Mouse (Mus musculus) embryonic facial prominence, embryonic 12.5 days (tissue): Measurements from ENCODE around the gene Carmil1. TPM values are rescaled to one million over a fixed set of nuclear protein-coding genes. Genes with fewer than 3 reads are reported as not detected.

Experiments used
- ATAC-seq: fragments of 200-750 bp; cut with Nextera tagmentation; 2 replicates; pipeline ENCODE4 v1.8.0; 2017; ENCODE audit not compliant: insufficient number of reproducible peaks, insufficient read depth, low FRiP score, low TSS enrichment
- H3K27ac ChIP-seq: fragments of 300-500 bp; sonication (generic); 2 replicates; pipeline ENCODE4 v1.5.1; 2016; ENCODE audit warnings: mild to moderate bottlenecking
- H3K27me3 ChIP-seq: fragments of 300-500 bp; sonication (generic); 2 replicates; pipeline ENCODE4 v1.6.1; 2016; ENCODE audit warnings: mild to moderate bottlenecking, moderate library complexity
- H3K36me3 ChIP-seq: fragments of 300-500 bp; sonication (generic); 2 replicates; pipeline ENCODE4 v1.6.1; 2016; ENCODE audit warnings: mild to moderate bottlenecking
- H3K4me1 ChIP-seq: fragments of 300-500 bp; sonication (generic); 2 replicates; pipeline ENCODE4 v1.6.1; 2016
- H3K4me2 ChIP-seq: fragments of 300-500 bp; sonication (generic); replicated peaks from 2 replicates; pipeline ENCODE4 v1.6.1; 2016; ENCODE audit warnings: mild to moderate bottlenecking, moderate library complexity
- H3K4me3 ChIP-seq: fragments of 300-500 bp; sonication (generic); 2 replicates; pipeline ENCODE4 v1.5.1; 2016; ENCODE audit warnings: mild to moderate bottlenecking
- H3K9ac ChIP-seq: fragments of 300-500 bp; sonication (generic); 2 replicates; pipeline ENCODE4 v1.6.1; 2016; ENCODE audit warnings: mild to moderate bottlenecking, moderate library complexity
- H3K9me3 ChIP-seq: fragments of 300-500 bp; sonication (generic); 2 replicates; pipeline ENCODE4 v1.6.1; 2016; ENCODE audit warnings: mild to moderate bottlenecking, moderate library complexity
- WGBS: fragments of 180-500 bp; shearing (Covaris S2); methylation state at CpG from one replicate; pipeline ENCODE4 v1.1.7; 2016; 5-methylcytosine and 5-hydroxymethylcytosine counted together
- polyA plus RNA-seq: library from polyadenylated mRNA; unstranded; fragments of >200 nt; fragmentation: Nextera tagmentation; extraction: Ambion mirVana; gene quantifications from 2 replicates; pipeline ENCODE4 v1.2.1, GENCODE M21; 2016

Carmil1 gene
- polyA plus RNA-seq, 1 experiment from 2014 or later, result 40.1 TPM

DNA sequence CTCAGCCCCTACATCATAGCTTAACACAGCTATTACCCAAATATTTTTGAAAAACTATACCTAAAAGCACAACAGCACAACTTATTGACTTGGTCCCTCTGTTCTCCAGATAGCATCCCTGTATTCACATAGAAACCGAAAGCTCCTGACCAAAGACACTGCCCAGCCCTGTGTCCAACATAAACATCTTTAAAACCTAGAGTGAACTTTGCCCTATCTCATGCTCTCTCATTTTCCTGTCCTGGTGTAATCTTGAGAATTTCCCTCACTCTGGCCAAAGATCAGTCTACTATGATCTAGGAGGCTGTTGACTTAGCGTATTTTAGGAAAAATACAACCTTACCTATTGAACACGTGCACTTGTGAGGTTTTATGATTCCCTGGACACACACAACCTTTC is 187.5 kb downstream of the Carmil1 start:
- no peaks in the 10 kb centered on the region for H3K4me1 ChIP-seq
- H3K9ac ChIP-seq, result no peak overlapping the region
- H3K4me2 ChIP-seq, result no peak overlapping the region
- H3K36me3 ChIP-seq, result 0 out of 2 replicates have a peak, but pooled peaks cover under 1% of the 10 kb centered on the region
- no peaks in the 10 kb centered on the region for H3K9me3 ChIP-seq
- no peak for ATAC-seq
- WGBS, result 90% methylated on average over 3 of the region's 3 CpGs
- no peaks in the 10 kb centered on the region for H3K27me3 ChIP-seq
- H3K4me3 ChIP-seq, result no peak overlapping the region
- no peak overlapping the region for H3K27ac ChIP-seq

DNA sequence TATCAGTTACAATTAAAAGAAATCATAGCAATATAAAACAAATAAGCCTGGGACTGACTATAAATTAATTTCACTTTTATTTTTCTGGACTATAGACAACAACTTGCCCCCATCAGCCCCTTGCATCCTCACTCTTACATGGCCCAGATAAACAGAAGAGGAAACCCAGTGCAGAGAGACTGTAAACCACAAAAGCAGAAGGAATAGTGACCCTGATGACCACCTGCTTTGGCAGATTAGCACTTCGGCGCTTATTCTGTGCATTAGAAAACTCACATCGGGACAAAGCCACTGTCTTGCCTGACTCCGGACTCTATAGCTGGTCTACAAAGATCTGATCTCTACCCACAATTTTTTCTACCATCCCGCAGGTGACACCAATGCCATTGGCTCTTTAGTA is 188.5 kb downstream of the Carmil1 start:
- no peak overlapping the region for H3K4me2 ChIP-seq
- H3K9me3 ChIP-seq, result no peaks in the 10 kb centered on the region
- H3K4me1 ChIP-seq, result no peaks in the 10 kb centered on the region
- no peak overlapping the region for H3K9ac ChIP-seq
- no peak overlapping the region for H3K4me3 ChIP-seq
- no peaks in the 10 kb centered on the region for H3K27me3 ChIP-seq
- H3K27ac ChIP-seq, result no peak overlapping the region
- H3K36me3 ChIP-seq, result 0 out of 2 replicates have a peak, but pooled peaks cover 7% of the 10 kb centered on the region
- 93% methylated on average over 5 of the region's 5 CpGs for WGBS
- ATAC-seq, result no peak

DNA sequence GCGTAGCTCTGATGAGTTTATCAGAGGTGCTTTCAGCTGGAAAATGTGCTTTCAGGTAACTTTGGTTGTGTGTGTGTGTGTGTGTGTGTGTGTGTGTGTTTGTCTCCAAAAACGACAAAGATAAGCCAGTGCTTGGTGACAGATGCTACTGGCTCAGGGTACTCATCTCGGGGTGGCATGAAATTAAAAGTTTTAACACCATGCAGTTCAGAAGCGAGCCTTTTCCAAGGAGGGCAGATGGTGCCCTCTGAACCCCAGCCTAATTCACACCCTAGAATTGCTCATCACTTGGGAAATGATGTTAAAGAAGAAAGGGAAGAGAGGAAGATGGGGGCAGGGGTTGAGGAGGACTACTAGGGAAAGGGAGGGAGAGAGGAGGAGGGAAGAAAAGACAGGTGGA is 198.4 kb downstream of the Carmil1 start:
- no peak for ATAC-seq
- H3K36me3 ChIP-seq, result 0 out of 2 replicates have a peak, but pooled peaks cover 1% of the 10 kb centered on the region
- H3K27ac ChIP-seq, result no peak overlapping the region
- 79% methylated on average over 4 of the region's 4 CpGs for WGBS
- H3K4me3 ChIP-seq, result no peak overlapping the region
- H3K9me3 ChIP-seq, result no peaks in the 10 kb centered on the region
- H3K4me2 ChIP-seq, result no peak overlapping the region
- H3K9ac ChIP-seq, result no peak overlapping the region
- H3K4me1 ChIP-seq, result no peaks in the 10 kb centered on the region
- H3K27me3 ChIP-seq, result no peaks in the 10 kb centered on the region

DNA sequence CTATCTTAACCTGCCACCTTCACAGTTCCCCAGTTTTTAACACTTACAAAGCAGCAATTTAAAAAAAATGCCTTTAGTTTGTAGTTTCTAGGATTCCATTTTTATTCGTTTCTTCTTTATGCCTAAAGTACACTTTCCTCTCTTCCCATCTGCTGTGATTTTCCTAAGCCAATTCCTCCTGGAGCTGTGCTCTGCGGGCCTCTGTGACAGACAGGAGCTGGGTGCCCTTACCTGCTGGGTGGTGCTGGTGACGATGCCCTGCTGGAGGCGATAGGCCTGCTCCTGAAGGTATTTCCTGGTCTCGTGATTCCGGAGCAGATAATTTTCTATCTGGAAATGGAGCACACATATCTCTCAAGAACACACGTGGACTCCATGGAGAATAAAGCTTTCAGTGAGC is 198.9 kb downstream of the Carmil1 start:
- ATAC-seq, result no peak
- Histone ChIP-seq H3K9ac (no peak overlapping the region), H3K36me3 (no peaks in the 10 kb centered on the region), H3K27me3 (no peaks in the 10 kb centered on the region), H3K4me2 (no peak overlapping the region), H3K4me3 (no peak overlapping the region), H3K27ac (no peak overlapping the region), H3K4me1 (no peaks in the 10 kb centered on the region), H3K9me3 (no peaks in the 10 kb centered on the region)
- WGBS, result 81% methylated on average over 7 of the region's 7 CpGs

DNA sequence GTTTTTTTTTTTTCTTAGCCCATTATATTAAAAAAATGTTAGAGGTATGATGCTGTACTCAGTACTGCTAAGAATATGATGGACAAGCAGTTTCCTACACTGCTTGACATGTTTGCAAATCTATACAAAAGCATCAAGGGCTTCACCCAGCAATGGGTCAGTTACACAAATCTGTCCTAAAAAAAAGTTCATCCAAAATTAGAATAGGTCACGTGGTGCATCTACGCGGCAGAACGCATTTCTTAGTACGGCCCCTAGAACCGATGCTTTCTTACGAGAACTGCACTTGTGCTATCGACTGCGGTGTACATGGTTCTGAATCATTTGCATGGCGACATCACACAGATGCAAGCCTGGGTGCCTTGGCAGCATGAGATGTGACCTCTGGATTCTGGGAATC is 208.0 kb downstream of the Carmil1 start:
- Histone ChIP-seq H3K36me3 (peaks cover 14% of the 10 kb centered on the region), H3K4me1 (no peaks in the 10 kb centered on the region), H3K27me3 (no peaks in the 10 kb centered on the region), H3K9me3 (no peaks in the 10 kb centered on the region), H3K27ac (no peak overlapping the region), H3K9ac (no peak overlapping the region), H3K4me3 (no peak overlapping the region), H3K4me2 (no peak overlapping the region)
- WGBS, result 96% methylated on average over 10 of the region's 10 CpGs
- ATAC-seq, result no peak

DNA sequence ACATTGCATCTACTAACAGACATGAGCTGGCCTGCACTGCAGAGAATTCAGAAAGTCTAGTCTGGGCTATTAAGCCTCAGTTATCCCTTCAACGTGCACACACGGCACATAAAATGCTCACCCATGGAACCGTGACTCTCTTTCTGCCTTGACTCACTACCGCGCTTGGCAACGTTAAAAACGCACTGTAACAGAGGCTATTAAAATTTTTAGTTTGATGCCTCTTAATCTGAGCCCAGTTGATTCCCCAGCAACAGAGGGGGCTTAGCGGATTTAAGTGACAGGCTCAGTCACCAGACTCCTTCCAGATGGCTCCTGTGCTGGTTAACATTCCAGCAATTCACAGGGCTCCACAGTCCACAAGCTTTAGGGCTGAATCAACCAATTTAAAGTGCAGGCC is 213.0 kb downstream of the Carmil1 start:
- H3K27me3 ChIP-seq, result no peaks in the 10 kb centered on the region
- 0 out of 2 replicates have a peak, but pooled peaks have one; percentile 41 for ATAC-seq
- WGBS, result 54% methylated on average over 8 of the region's 8 CpGs

DNA sequence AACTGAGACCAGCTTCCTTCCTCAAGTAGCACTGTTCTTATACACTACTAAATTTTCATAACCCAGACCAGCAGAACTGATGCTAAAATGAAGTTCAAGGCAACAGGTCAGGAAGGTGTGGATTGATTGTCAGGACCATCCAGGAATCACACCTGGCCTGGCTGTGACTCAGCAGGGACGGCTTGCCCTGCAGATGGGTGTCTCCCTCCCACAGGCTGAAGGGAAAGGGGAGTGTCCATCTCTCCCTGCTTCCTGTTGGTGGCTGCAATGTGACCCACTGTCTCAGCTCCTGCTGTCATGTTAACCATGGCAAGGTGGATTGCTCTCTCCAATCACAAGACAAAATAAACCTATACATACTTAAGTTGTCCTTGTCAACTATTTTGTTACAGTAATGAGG is 215.1 kb downstream of the Carmil1 start:
- Histone ChIP-seq H3K9me3 (no peaks in the 10 kb centered on the region), H3K36me3 (peaks cover 15% of the 10 kb centered on the region), H3K9ac (no peak overlapping the region), H3K27ac (no peak overlapping the region), H3K4me2 (no peak overlapping the region), H3K27me3 (no peaks in the 10 kb centered on the region), H3K4me1 (no peaks in the 10 kb centered on the region), H3K4me3 (no peak overlapping the region)
- no peak for ATAC-seq
- WGBS, result 71% methylated on average over 1 of the region's 1 CpGs

More for the DNA sequence above, 213.0 kb downstream of the Carmil1 start:
- H3K4me3 ChIP-seq, result no peak overlapping the region
- no peaks in the 10 kb centered on the region for H3K9me3 ChIP-seq
- H3K27ac ChIP-seq, result no peak overlapping the region
- H3K36me3 ChIP-seq, result peaks cover 15% of the 10 kb centered on the region
- H3K9ac ChIP-seq, result no peak overlapping the region
- H3K4me2 ChIP-seq, result no peak overlapping the region
- H3K4me1 ChIP-seq, result no peaks in the 10 kb centered on the region

DNA sequence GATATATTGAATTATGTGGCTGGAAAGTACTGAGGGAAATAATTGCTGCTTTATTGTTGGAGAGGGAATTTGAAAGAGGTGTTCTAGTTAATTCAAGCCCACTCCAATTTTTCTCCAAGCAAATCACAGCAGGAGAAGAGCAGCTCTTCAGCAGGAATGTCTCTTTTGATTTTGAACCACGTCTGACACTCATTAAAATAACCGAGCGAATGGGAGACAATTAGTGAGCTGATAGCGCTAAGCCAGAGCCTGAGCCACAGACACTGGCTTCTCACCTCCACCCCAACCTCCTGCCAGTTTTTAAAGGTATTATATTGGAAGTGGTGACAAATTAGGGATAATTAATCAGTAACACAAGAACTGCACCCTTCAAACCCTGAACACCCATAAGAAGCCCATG is 217.8 kb downstream of the Carmil1 start:
- no peak overlapping the region for H3K9ac ChIP-seq
- no peaks in the 10 kb centered on the region for H3K4me1 ChIP-seq
- H3K27me3 ChIP-seq, result no peaks in the 10 kb centered on the region
- H3K9me3 ChIP-seq, result no peaks in the 10 kb centered on the region
- no peak for ATAC-seq
- H3K36me3 ChIP-seq, result peaks cover 8% of the 10 kb centered on the region
- H3K4me2 ChIP-seq, result no peak overlapping the region
- H3K4me3 ChIP-seq, result no peak overlapping the region
- WGBS, result 29% methylated on average over 4 of the region's 4 CpGs
- H3K27ac ChIP-seq, result no peak overlapping the region

DNA sequence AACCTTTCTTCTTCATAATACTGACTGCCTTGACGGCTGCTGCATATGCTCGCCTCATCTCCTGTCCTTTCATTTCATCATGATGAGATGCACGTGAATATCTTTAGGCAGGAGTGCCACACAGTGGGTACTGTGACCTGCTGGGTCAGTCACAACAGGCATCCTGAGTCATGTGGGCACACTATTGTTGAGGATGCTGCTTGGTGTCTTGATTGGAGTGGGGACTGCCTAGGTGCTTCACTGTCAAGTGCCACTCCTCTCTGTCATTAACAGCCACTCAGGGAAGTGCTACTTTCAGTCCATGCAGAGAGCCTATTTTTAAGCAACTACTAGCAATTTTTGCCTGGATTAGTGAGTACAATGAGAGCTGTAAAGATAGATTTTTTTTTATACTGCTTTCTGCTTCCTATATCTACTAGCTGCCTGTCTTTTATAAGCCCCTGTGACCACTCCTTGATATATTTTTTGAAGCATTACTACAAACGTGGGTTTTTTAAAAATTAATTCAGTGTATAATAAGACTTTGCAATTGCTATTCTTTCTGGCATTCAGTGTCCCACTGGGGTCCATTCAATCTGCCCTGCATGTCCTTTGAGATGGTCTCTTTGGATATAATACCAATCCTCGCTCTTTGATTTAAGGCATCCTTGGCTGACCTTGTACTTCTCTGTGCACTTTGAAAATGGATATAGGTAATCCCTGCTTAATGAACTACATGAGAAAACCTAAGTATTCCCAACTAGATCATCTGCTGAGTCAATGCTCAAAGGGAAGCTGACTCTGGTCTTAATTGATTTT is 225.3 kb downstream of the Carmil1 start:
- Histone ChIP-seq H3K4me3 (no peak overlapping the region), H3K36me3 (no peaks in the 10 kb centered on the region), H3K4me2 (no peak overlapping the region), H3K4me1 (no peaks in the 10 kb centered on the region), H3K9me3 (no peaks in the 10 kb centered on the region), H3K9ac (no peak overlapping the region), H3K27ac (no peak overlapping the region), H3K27me3 (no peaks in the 10 kb centered on the region)
- 81% methylated on average over 5 of the region's 5 CpGs for WGBS
- ATAC-seq, result no peak

DNA sequence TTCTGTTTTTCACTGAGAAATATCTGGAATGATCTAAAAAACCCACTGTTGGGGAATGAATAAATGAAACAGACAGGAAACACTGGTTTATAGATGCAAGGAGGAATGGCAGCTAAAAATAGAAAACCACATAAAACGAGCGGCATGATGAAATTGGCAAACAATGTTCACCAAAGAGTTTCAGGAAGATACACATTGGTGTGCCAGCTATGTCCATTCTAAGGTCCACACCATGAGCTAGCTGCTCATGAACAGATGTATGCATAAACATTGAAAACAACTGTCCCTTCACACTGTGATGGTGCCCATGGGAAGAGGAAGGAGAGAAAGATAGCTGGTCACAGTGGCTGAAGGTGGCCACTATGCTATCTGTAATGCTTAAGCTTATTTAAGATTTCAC is 229.1 kb downstream of the Carmil1 start:
- WGBS, result 91% methylated on average over 2 of the region's 2 CpGs
- Histone ChIP-seq H3K9ac (no peak overlapping the region), H3K4me3 (no peak overlapping the region), H3K27ac (no peak overlapping the region), H3K9me3 (no peaks in the 10 kb centered on the region), H3K36me3 (no peaks in the 10 kb centered on the region), H3K4me2 (no peak overlapping the region), H3K4me1 (no peaks in the 10 kb centered on the region), H3K27me3 (no peaks in the 10 kb centered on the region)
- ATAC-seq, result no peak

DNA sequence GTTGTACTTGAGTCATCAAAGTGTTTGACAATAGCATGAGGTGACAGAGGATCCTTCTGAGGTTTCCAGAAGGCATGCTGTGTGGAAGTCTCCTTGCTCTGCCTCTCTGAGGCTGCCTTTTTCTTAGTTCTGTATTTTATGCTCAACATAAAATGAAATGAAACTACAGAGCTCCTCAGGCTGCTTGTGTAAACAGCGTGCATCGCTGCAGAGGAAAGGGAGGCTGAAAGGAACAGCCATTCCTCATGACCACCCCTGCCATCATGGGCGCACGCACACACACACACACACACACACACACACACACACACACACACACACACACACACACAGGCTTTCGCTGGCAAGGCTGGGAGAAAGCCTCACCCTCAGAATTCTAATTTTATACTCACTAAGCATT is 230.3 kb downstream of the Carmil1 start:
- Histone ChIP-seq H3K4me1 (no peaks in the 10 kb centered on the region), H3K9ac (no peak overlapping the region), H3K4me3 (no peak overlapping the region), H3K9me3 (no peaks in the 10 kb centered on the region), H3K27ac (no peak overlapping the region), H3K36me3 (no peaks in the 10 kb centered on the region), H3K4me2 (no peak overlapping the region), H3K27me3 (no peaks in the 10 kb centered on the region)
- no peak for ATAC-seq
- 89% methylated on average over 5 of the region's 5 CpGs for WGBS

DNA sequence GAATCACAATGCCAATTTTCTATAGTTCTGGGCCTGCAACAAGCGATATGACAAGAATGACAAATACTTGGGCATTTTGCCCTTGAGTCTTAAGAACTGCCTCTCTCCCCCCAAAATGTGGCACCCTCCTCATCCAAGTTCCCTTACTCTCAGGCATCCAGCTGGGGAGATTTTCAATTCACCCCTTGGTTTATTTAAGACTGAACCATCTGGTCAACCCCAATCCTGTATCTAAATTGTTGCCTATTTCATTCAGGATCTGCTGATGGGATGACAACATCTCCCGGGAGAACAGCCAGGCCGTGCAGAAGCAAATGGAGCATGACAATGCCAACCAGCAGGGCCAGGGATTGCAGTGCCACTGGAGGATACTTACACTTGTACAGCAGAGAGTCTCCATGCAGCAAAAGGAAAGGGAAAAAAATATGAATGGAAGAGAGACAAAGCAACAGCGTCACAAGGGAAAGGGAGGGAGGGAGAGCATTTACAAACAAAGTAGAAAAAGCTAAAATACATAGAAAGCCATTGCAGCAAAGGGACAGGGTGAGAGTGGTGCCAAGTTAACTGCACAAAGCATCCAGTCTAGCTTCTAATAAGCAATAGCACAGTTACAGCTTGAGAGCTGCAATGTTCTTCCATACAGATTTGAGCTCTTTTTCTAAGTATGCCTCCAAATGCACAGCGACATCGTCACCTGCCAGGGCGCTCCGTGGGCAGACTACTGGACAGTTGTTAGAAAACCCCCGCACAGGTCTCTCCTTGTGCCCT is 231.1 kb downstream of the Carmil1 start:
- Histone ChIP-seq H3K36me3 (no peaks in the 10 kb centered on the region), H3K4me3 (no peak overlapping the region), H3K4me2 (no peak overlapping the region), H3K27ac (no peak overlapping the region), H3K4me1 (no peaks in the 10 kb centered on the region), H3K9me3 (no peaks in the 10 kb centered on the region), H3K27me3 (no peaks in the 10 kb centered on the region), H3K9ac (no peak overlapping the region)
- no peak for ATAC-seq
- 76% methylated on average over 9 of the region's 9 CpGs for WGBS
